Mouse (Mus musculus): Measurements from ENCODE around the gene Srbd1.

DNA sequence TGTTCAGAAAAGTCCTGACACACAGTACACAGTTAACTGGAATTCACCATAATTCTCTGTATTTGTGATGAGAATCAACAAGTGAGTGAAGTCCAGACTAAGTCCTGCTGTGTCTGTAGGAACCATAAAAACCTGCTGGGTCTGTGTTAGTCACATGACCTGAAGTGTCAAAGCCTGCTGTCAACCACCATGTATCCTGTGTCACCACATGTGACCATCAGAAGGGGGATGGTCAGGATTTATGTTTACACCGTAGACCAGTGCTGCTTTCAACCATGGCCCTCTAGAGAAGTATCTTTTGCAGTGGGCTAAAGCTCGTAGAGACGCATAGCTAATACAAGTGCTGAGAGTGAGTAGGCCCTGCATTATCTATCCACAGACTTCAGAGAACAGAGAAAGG lies 21.8 kb downstream of the Srbd1 start:
- TF ChIP-seq CTCF (IDR thresholded peaks at IDR 0.05; ENCODE audit: low read depth, low read length) (no peak), GATA1 (IDR thresholded peaks at IDR 0.05; ENCODE audit: borderline replicate concordance, low read length) (no peak), POLR2AphosphoS5 (IDR thresholded peaks at IDR 0.05; ENCODE audit: insufficient replicate concordance, low read depth, low read length) (no peak), GATA2 (IDR thresholded peaks at IDR 0.05; ENCODE audit: borderline replicate concordance, low read depth, low read length) (no peak), TAL1 (conservative IDR thresholded peaks at IDR 0.05; ENCODE audit: low read depth, low read length) (no peak)
